Mouse (Mus musculus) cortical plate, adult 2 months (tissue): ENCODE measurements around the gene Ttc26. TPM values are rescaled to one million over a fixed set of nuclear protein-coding genes. Genes with fewer than 3 reads are reported as not detected.
"Not testable (repeated sequence)": the region's sequence is repeated elsewhere in the genome, so short reads cannot be mapped to it uniquely, and the experiment has no call there.

Experiments used
- H3K27ac ChIP-seq: fragments of 200-500 bp; 2 replicates; pipeline ENCODE4 v1.5.1; 2012; ENCODE audit warnings: low read length, control low read depth, inconsistent platforms; ENCODE audit not compliant: insufficient read depth
- H3K4me1 ChIP-seq: fragments of 200-500 bp; 2 replicates; pipeline ENCODE4 v1.6.1; 2011; ENCODE audit warnings: low read length; ENCODE audit not compliant: control insufficient read depth, insufficient read depth
- H3K4me3 ChIP-seq: fragments of 200-500 bp; 2 replicates; pipeline ENCODE4 v1.5.1; 2011; ENCODE audit warnings: mild to moderate bottlenecking, low read length, control low read depth; ENCODE audit not compliant: insufficient read depth
- CTCF ChIP-seq: fragments of 200-500 bp; IDR thresholded peaks from 2 replicates; pipeline ENCODE4 v1.5.1; 2011; ENCODE audit warnings: mild to moderate bottlenecking, control low read depth, low read length; ENCODE audit not compliant: insufficient read depth; ENCODE audit errors: extremely low read depth
- POLR2A ChIP-seq: fragments of 200-500 bp; IDR thresholded peaks from 2 replicates; pipeline ENCODE4 v1.6.1; 2011; ENCODE audit warnings: mild to moderate bottlenecking, low read length, control low read depth; ENCODE audit not compliant: insufficient read depth; ENCODE audit errors: extremely low read depth
- polyA plus RNA-seq: library from polyadenylated mRNA; depleted of rRNA; stranded (reverse); fragments of >200 nt; gene quantifications from 2 replicates; pipeline ENCODE4 v1.2.3, GENCODE M21; 2012

The Ttc26 gene
- polyA plus RNA-seq, 1 experiment: 5.9 TPM

- TF ChIP-seq CTCF: no peak
- TF ChIP-seq POLR2A: no peak
- Histone ChIP-seq H3K4me1 (no peaks in the 10 kb centered on the region), H3K27ac (no peak overlapping the region), H3K4me3 (no peak overlapping the region)
Measured at GRCm38 (mm10) chr6:38355862-38356261, 25.4 kb upstream of the Ttc26 start.

DNA sequence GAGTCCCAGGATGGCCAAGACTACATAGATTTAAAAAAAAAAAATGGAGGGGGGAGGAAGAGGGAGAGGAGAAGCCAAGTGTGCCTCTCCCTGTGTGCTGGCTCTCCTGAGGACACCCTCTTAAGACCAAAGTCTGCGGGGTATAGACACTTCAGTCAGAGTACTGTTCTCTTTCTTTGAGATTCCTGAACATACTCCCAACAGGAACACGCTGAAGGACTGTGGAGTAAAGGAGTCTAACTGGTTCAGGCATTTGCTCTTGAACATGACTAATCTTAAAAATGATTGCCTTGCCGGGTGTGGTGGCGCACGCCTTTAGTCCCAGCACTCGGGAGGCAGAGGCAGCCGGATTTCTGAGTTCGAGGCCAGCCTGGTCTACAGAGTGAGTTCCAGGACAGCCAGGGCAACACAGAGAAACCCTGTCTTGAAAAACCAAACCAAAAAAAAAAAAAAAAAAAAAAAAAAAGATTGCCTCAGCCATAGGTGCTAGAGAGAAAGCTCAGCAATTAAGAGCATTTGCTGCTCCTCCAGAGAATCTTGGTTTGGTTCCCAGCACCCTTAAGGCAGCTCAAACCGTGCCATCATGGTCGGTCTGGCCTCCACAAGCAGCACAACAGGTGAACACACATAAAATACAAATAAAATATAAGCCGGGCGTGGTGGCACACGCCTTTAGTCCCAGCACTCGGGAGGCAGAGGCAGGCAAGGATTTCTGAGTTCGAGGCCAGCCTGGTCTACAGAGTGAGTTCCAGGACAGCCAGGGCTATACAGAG, 24.4 kb upstream of the Ttc26 start:
- H3K4me3 ChIP-seq, H3K27ac ChIP-seq, H3K4me1 ChIP-seq: not testable (repeated sequence)

DNA sequence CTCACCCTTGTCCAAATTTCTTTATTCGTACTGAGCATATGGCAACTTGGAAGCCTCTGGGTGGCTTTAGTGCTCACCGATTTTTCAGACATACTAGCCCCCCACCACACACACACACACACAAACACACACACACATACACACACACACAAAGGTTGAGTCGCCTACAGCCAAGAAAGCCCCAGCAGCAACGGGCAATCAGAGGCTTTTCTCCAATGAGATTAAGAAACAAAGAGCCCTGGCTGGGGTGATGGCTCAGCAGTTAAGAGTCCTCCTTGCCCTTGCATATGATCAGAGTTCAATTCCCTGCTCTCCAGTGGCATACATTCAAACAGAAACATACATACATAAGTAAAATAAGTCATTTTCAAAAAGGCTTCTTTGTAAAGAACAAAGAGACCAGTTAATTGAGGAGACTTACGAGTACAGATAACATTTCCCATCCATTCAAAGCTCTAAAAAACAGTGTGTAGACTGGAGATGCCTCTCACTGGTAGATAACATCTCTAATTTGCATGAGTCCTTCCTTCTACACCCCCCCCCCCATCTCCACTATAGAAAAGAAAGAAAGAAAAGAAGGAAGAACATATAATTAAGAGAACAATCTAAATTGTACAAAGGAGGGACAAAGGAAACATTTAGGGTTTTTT, 23.5 kb upstream of the Ttc26 start:
- Histone ChIP-seq H3K4me3 (no peak overlapping the region), H3K4me1 (no peaks in the 10 kb centered on the region), H3K27ac (no peak overlapping the region)
- TF ChIP-seq CTCF (no peak), POLR2A (no peak)

DNA sequence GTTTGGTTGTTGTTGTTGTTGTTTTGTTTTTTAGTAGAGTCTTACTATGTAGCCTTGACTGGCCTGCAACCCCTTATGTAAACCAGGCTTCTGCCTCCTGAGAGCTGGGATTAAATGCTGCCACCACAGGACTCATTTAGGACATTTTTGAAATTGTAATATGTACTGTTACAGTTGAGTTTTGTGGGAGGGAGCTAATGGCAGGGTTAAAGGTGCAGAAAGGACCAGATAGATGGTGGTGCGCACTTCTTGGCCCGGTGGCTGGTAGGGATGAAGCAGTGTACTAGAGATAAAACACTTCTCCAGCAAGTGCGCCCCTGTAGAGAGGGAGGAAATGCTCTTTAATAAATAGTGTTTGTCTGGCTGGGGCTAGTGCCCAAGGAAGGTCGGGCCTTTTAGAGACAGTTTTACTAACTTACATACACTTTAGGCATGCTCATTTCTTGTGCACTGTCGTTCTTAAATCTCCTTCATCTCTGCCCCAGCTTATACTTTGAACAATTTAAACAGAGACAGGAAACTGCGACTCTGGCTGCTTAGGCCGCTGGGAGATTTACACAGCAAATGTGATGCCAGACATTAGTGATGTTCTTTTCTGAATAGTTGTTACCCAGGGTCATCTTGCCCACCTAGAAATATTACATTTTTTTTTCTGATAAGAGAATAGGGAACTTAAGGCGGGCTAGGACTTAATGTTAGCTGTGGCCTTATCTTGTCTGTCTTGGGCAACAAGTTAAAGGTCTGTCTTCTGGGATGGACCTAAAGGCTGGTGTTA, 22.8 kb upstream of the Ttc26 start:
- TF ChIP-seq POLR2A (no peak), CTCF (no peak)
- Histone ChIP-seq H3K4me3 (no peak overlapping the region), H3K4me1 (no peaks in the 10 kb centered on the region), H3K27ac (no peak overlapping the region)

DNA sequence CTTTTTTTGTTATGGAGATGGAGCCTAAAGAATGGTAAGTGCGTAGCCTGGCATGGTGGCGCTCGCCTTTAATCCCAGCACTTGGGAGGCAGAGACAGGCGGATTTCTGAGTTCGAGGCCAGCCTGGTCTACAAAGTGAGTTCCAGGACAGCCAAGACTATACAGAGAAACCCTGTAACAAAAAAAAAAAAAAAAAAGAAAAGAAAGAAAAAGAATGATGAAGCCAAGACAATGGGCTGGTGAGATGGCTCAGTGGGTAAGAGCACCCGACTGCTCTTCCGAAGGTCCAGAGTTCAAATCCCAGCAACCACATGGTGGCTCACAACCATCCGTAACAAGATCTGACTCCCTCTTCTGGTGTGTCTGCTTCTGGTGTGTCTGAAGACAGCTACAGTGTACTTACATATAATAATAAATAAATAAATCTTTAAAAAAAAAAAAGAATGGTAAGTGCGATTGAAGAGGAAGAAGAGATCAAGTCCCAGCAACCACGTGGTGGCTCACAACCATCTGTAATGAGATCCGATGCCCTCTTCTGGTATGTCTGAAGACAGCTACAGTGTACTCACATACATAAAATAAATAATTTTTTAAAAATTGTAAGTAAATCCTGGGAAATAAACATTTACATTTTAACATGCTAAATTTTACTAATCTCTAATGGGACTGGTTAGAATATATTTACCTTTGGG, 22.1 kb upstream of the Ttc26 start:
- not testable (repeated sequence) for H3K4me3 ChIP-seq, H3K27ac ChIP-seq, H3K4me1 ChIP-seq

GRCm38 (mm10) chr6:38359736-38360499, 21.4 kb upstream of the Ttc26 start:
- Histone ChIP-seq H3K4me3 (no peak overlapping the region), H3K27ac (no peak overlapping the region), H3K4me1 (no peaks in the 10 kb centered on the region)
- TF ChIP-seq POLR2A: no peak

DNA sequence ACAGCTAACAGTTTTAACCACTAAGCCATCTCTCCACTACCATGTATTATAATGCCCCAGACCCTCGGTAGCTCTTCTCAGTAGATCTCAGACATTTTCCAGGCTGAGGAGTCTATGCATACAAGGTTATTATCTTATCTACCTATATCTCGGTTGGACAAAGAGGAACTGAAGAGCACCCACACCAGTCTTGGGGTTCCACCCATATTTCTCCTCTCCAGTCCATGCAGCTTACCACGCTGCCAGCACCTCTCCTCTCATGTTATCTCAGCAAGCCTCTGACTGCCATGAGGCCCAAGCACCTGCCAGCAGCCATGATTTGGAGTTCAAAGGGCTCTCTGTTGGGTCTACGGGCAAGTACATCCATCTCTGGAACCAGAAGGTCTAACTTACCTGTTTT, 20.2 kb upstream of the Ttc26 start:
- TF ChIP-seq CTCF (no peak), POLR2A (no peak)
- Histone ChIP-seq H3K27ac (no peak overlapping the region), H3K4me1 (no peaks in the 10 kb centered on the region), H3K4me3 (no peak overlapping the region)

DNA sequence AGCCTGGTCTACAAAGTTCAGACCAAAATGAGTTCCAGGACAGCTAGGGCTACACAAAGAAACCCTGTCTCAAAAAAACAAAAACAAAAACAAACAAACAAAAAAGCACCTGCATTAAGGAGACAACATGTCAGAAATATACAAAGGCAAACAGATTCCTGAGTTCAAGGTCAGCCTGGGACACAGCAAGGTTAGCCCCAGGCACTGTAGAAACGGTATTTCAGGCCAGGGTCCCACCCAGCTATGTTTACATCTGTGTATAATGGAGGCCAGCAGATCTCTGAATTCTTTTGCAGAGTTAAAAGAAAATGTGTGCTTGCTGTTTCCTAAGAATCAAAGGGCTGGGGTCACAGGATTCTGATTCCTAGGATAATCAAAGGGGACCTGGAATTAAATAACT, 19.3 kb upstream of the Ttc26 start:
- Histone ChIP-seq H3K27ac (no peak overlapping the region), H3K4me3 (no peak overlapping the region), H3K4me1 (no peaks in the 10 kb centered on the region)
- TF ChIP-seq POLR2A: no peak
- TF ChIP-seq CTCF: no peak

DNA sequence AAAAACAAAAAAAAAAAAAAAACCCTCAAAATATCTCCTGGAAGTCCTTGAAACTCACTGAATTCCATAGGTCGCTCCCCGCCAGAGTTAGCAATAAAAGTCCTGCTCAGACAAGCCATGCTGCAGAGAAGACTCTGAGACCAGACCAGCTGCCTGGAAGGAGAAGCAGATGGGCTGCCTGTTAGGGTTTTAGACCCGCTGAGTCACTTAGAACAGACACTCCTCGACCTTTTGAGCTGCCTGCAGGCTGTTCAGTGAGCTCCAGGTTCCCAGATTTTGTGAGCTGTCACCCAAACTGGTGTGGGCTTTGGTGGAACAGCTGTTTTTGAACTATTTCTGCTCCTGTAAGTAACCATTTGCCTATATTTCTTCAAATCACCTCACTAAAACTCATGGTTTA, 17.9 kb upstream of the Ttc26 start:
- Histone ChIP-seq H3K4me1 (no peaks in the 10 kb centered on the region), H3K4me3 (no peak overlapping the region), H3K27ac (no peak overlapping the region)
- TF ChIP-seq CTCF (no peak), POLR2A (no peak)

- TF ChIP-seq POLR2A (no peak), CTCF (no peak)
- Histone ChIP-seq H3K27ac (no peak overlapping the region), H3K4me1 (no peaks in the 10 kb centered on the region), H3K4me3 (no peak overlapping the region)
Measured at GRCm38 (mm10) chr6:38364121-38364520, 17.1 kb upstream of the Ttc26 start.
